Mouse (Mus musculus) intestine, embryonic 15.5 days (tissue): ENCODE measurements around the gene Slc16a6. TPM values are rescaled to one million over a fixed set of nuclear protein-coding genes. Genes with fewer than 3 reads are reported as not detected.

Experiments used
- ATAC-seq: fragments of 200-750 bp; cut with Nextera tagmentation; 2 replicates; pipeline ENCODE4 v1.8.0; 2017; ENCODE audit warnings: moderate TSS enrichment, moderate library complexity
- H3K27ac ChIP-seq: fragments of 300-500 bp; sonication (generic); 2 replicates; pipeline ENCODE4 v1.5.1; 2015; ENCODE audit warnings: mild to moderate bottlenecking, inconsistent platforms
- H3K27me3 ChIP-seq: fragments of 300-500 bp; sonication (generic); replicated peaks from 2 replicates; pipeline ENCODE4 v1.6.1; 2015; ENCODE audit warnings: inconsistent platforms
- H3K36me3 ChIP-seq: fragments of 300-500 bp; sonication (generic); 2 replicates; pipeline ENCODE4 v1.6.1; 2015; ENCODE audit warnings: inconsistent platforms
- H3K4me1 ChIP-seq: fragments of 300-500 bp; sonication (generic); replicated peaks from 2 replicates; pipeline ENCODE4 v1.6.1; 2015; ENCODE audit warnings: inconsistent platforms
- H3K4me2 ChIP-seq: fragments of 300-500 bp; sonication (generic); replicated peaks from 2 replicates; pipeline ENCODE4 v1.6.1; 2015; ENCODE audit warnings: mild to moderate bottlenecking, inconsistent platforms
- H3K4me3 ChIP-seq: fragments of 300-500 bp; sonication (generic); replicated peaks from 2 replicates; pipeline ENCODE4 v1.5.1; 2015; ENCODE audit warnings: inconsistent platforms
- H3K9ac ChIP-seq: fragments of 300-500 bp; sonication (generic); 2 replicates; pipeline ENCODE4 v1.6.1; 2015; ENCODE audit warnings: inconsistent platforms
- H3K9me3 ChIP-seq: fragments of 300-500 bp; sonication (generic); 2 replicates; pipeline ENCODE4 v1.6.1; 2016; ENCODE audit warnings: inconsistent platforms
- WGBS: fragments of 180-500 bp; shearing (Covaris S2); methylation state at CpG from one replicate; pipeline ENCODE4 v1.1.7; 2015; 5-methylcytosine and 5-hydroxymethylcytosine counted together
- polyA plus RNA-seq: library from polyadenylated mRNA; unstranded; fragments of >200 nt; fragmentation: Nextera tagmentation; extraction: Ambion mirVana; gene quantifications from 2 replicates; pipeline ENCODE4 v1.2.1, GENCODE M21; 2015

Gene Slc16a6
- polyA plus RNA-seq, result 15.4 and 16.6 TPM in 2 replicates

DNA sequence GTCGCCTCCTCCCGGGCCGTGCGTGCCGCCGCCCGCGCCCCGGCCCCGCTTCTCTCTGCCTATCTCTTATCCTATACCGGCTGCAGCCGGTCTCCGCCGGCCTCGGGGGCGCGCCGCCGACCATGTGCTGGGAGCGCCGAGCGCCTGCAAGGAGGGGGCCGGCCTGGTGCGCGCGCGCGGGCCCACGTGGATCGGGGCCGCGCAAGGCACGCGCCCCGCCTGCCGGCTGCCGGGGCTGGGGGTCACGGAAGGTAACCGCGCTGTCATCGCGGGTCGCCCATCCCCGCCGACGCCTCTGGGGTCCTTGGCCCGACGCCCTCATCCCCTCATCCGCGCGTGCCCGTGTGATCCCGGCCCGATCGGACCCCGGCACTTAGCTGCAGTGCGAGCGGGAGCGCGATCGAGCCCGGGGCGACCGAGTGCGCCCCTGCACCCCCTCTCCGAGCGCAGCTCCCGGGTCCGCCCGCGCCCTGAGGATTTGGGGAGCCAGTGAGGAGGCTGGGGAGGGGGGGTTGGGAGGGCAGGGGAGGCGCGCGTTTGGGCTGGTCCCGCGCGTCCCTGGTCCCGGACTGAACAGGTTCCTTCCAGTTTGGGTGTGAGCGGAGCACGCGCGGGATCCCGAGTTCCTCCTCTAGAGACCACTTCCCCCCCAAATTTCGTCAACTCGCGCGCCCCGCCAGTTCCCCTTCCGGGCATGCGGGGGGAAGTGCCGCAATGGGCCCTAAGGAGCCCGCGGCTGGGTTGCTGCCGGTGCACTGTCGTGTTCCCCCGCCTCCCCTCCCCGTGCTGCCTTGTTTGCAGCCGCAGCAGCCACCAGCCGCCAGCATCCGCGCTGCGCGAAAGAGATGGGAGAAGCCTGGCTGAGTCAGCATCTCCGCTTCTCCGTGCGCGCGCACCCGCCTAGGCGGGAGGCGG lies at the start of gene Slc16a6, which contains the start of gene Arsg:
TSS of gene Slc16a6 (minus strand) at position 428 of the 915 bp plus-strand sequence.
TSS of gene Arsg (plus strand) at position 204 of the 915 bp plus-strand sequence.
- ATAC-seq, result peak; percentile 93
- Histone ChIP-seq H3K9me3 (no peaks in the 10 kb centered on the region), H3K36me3 (no peaks in the 10 kb centered on the region), H3K27ac (peak within 1 kb of the TSS; percentile 92), H3K4me1 (peaks cover 11% of the 10 kb centered on the region), H3K27me3 (no peaks in the 10 kb centered on the region), H3K9ac (peak within 1 kb of the TSS; percentile 87), H3K4me2 (peak within 1 kb of the TSS; percentile 93), H3K4me3 (peak within 1 kb of the TSS; percentile 80)
- WGBS, result under 1% methylated on average over 108 of the region's 111 CpGs

DNA sequence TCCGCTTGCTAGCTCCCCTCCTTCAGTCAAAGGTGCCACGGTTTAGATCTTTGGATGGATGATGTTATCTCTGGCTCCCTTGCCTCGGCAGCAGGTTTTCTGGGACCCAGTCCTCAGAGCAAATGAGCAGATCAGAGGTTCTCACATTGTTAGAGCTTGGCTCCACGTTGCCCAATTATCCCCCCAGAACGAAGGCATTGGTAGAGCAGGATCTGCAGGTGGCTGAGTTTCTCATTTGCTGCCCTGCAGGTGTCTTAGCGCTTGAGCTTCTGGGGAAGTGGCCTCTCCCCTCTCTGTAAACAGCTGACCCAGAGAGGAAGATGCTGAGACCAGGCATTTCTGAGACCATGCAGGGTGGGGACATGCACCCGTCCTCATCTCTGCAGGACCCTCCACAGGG lies 47.6 kb upstream of the Slc16a6 start:
- Histone ChIP-seq H3K4me3 (no peak overlapping the region), H3K4me2 (no peak overlapping the region), H3K27me3 (no peaks in the 10 kb centered on the region), H3K4me1 (no peaks in the 10 kb centered on the region), H3K36me3 (no peaks in the 10 kb centered on the region), H3K27ac (no peak overlapping the region), H3K9ac (no peak overlapping the region), H3K9me3 (no peaks in the 10 kb centered on the region)
- ATAC-seq, result no peak
- WGBS, result 31% methylated on average over 7 of the region's 7 CpGs

DNA sequence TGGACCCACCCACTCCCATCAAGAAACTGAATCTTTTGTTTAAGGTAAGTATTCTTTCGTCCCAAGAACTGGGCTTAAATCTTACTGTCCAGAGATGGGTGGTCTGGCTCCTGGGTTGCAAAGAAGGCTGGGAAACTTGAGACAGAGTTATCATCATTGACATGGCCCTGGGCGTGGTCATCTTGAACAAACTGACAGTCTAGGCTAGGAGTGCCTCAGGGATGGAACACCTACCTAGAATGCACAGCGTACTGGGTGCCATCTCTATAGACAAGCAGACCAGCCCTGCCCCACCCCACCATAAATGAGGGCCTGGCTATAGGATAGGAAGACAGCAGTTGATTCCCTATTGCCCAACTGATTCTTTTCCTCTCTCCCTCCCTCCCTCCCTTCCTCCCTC lies 44.4 kb upstream of the Slc16a6 start:
- no peaks in the 10 kb centered on the region for H3K4me1 ChIP-seq
- H3K4me2 ChIP-seq, result no peak overlapping the region
- no peak overlapping the region for H3K4me3 ChIP-seq
- H3K9me3 ChIP-seq, result no peaks in the 10 kb centered on the region
- no peaks in the 10 kb centered on the region for H3K27me3 ChIP-seq
- no peaks in the 10 kb centered on the region for H3K36me3 ChIP-seq
- no peak overlapping the region for H3K27ac ChIP-seq
- peak; percentile 50; the same call in 1 of the 2 replicates for ATAC-seq
- 77% methylated on average over 3 of the region's 3 CpGs for WGBS
- H3K9ac ChIP-seq, result no peak overlapping the region

DNA sequence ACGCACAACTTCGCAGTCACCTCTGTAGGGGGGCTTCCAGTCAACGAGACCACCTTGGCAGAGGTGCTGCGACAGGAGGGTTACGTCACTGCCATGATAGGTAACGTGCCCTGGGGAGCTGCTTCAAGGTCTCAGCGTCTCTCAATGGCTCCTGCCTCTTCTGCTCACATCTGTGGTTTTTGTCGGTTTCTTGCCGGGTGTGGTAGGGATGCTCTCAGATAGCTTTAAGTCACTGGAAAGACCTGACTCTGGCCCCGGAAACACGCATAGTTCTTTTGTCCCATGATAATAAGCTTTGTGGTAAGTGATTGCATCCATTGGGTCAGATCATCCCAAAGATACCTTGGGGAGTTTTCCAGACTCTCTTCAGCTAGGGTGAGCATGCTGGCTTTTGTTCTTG lies 43.9 kb upstream of the Slc16a6 start:
- ATAC-seq, result no peak
- H3K4me1 ChIP-seq, result no peaks in the 10 kb centered on the region
- no peak overlapping the region for H3K4me2 ChIP-seq
- no peak overlapping the region for H3K27ac ChIP-seq
- H3K9me3 ChIP-seq, result no peaks in the 10 kb centered on the region
- no peaks in the 10 kb centered on the region for H3K27me3 ChIP-seq
- WGBS, result 92% methylated on average over 11 of the region's 11 CpGs
- no peak overlapping the region for H3K4me3 ChIP-seq
- H3K36me3 ChIP-seq, result no peaks in the 10 kb centered on the region
- H3K9ac ChIP-seq, result no peak overlapping the region

DNA sequence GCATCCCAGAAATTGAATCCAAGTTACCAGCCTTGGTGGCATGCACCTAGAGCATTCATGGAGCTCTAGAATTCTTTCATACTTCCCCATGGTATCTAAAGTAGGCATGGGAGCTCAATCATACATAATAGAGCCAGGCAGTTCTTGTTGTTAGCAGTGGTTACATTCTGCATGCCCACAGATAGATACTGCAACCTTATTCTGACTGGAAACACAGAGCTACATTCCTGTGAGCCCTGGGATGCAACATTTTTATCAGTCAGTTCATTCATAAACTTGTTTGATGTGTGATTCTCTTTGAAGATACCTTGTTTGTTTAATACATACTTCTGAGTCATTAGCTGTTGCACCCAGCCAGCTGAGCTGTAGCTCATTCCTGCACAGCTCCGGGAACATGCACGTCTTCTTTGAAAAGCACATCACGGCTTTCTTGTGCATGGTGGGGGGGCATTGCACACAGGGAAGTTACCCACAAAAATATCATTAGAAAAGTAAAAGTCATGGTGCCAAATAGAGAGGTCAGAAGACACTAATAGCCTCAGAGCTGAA lies 40.7 kb upstream of the Slc16a6 start:
- 35% methylated on average over 3 of the region's 3 CpGs for WGBS
- H3K4me1 ChIP-seq, result no peaks in the 10 kb centered on the region
- ATAC-seq, result peak; percentile 74
- no peaks in the 10 kb centered on the region for H3K27me3 ChIP-seq
- H3K4me2 ChIP-seq, result no peak overlapping the region
- H3K4me3 ChIP-seq, result no peak overlapping the region
- no peak overlapping the region for H3K27ac ChIP-seq
- no peak overlapping the region for H3K9ac ChIP-seq
- no peaks in the 10 kb centered on the region for H3K9me3 ChIP-seq
- H3K36me3 ChIP-seq, result no peaks in the 10 kb centered on the region

DNA sequence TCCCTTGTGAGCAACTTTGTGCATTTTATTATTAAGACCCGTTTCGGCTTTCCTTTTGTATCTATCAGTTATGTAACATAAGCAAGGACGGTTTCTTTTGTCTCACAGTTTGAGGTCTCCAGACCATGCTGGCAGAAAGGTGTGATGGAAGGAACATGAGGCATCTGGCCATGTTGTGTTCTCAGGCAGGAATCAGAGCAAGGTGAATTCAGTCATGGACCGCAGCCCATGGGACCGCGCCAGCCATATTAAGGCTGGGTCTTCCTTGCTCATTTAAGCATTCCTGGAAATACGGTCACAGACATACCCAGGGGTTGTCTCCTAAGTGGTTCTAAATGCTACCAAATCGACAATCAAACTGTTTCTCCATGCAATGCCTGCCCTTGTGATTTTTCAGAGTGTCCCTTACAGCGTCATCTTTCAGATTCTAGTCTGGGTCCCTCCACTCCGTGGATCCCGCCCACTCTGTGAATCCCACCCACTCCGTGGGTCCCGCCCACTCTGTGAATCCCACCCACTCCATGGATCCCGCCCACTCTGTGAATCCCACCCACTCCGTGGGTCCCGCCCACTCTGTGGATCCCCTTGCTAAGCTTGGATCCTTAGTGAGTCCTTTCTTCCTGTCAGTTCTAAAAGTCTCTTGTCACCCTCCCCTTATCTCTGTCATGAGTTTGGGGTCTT lies 39.7 kb upstream of the Slc16a6 start:
- no peaks in the 10 kb centered on the region for H3K4me1 ChIP-seq

DNA sequence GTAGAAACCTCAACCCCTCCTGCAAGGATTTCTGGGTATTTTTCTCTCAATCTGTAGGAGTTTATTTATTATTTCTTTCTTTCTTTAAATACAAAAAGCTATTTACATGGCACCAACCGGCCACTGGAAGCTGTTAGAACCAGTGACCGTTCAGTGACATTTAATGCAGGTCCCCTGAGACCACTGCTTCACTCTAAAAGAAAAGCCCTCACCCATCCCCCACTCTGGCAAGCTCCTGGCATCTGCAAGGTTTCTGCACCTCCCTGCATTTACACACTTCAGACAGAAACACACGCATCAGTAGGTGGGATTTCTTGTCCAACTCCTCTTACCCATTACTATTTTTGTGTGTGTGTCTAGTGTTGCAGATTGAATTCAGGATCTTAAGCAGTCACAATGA lies 33.7 kb upstream of the Slc16a6 start:
- no peaks in the 10 kb centered on the region for H3K27me3 ChIP-seq
- no peak overlapping the region for H3K9ac ChIP-seq
- H3K4me3 ChIP-seq, result no peak overlapping the region
- H3K27ac ChIP-seq, result no peak overlapping the region
- no peak for ATAC-seq
- no peak overlapping the region for H3K4me2 ChIP-seq
- no peaks in the 10 kb centered on the region for H3K4me1 ChIP-seq
- H3K9me3 ChIP-seq, result no peaks in the 10 kb centered on the region
- 57% methylated on average over 3 of the region's 3 CpGs for WGBS
- H3K36me3 ChIP-seq, result no peaks in the 10 kb centered on the region

More for the DNA sequence above, 39.7 kb upstream of the Slc16a6 start:
- 86% methylated on average over 16 of the region's 16 CpGs for WGBS
- no peaks in the 10 kb centered on the region for H3K9me3 ChIP-seq
- no peak overlapping the region for H3K27ac ChIP-seq
- H3K9ac ChIP-seq, result no peak overlapping the region
- no peaks in the 10 kb centered on the region for H3K27me3 ChIP-seq
- H3K4me2 ChIP-seq, result no peak overlapping the region
- no peaks in the 10 kb centered on the region for H3K36me3 ChIP-seq
- no peak for ATAC-seq
- no peak overlapping the region for H3K4me3 ChIP-seq

DNA sequence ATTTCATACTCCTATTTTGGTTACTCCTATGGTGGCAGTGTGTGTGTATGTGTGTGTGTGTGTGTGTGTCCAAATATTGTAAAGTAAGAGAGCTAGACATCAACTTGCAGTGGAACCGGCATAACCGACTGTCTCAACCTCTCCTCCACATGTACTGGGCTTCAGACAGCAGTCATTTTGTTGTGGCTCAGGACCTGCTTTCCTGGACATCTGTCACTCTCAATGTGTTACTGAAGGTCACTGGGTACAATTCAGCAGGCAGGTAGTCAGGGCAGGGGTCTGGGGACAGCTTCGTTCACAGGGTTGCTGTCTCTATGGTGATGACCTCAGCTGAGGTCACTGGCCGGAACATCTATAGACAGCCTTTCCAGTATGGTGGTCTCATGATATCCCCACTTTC lies 32.4 kb upstream of the Slc16a6 start:
- no peaks in the 10 kb centered on the region for H3K27me3 ChIP-seq
- H3K4me2 ChIP-seq, result no peak overlapping the region
- no peaks in the 10 kb centered on the region for H3K9me3 ChIP-seq
- H3K27ac ChIP-seq, result no peak overlapping the region
- H3K4me1 ChIP-seq, result no peaks in the 10 kb centered on the region
- H3K9ac ChIP-seq, result no peak overlapping the region
- no peaks in the 10 kb centered on the region for H3K36me3 ChIP-seq
- WGBS, result 89% methylated on average over 4 of the region's 4 CpGs
- H3K4me3 ChIP-seq, result no peak overlapping the region
- ATAC-seq, result no peak

DNA sequence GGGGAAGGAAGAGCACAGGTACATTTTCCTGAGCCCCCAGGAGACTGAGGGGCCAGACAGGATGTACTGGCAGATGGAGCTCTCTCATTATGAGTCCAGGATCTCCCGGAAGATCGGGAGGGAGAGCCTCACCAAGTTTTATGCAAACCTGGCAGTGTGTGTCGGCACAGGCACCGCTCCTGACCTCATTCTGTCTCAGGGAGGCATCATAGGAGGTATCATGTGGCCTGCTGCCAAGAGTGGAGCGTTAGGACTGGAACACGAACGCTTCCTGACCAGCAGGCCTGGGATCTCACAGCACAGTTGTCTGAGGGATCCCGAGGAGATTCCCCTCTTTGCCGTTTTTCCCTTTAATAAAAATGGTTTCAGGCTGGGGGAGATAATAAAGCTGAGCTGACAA lies 31.6 kb upstream of the Slc16a6 start:
- no peak overlapping the region for H3K27ac ChIP-seq
- no peaks in the 10 kb centered on the region for H3K4me1 ChIP-seq
- no peaks in the 10 kb centered on the region for H3K27me3 ChIP-seq
- WGBS, result 55% methylated on average over 9 of the region's 9 CpGs
- H3K4me2 ChIP-seq, result no peak overlapping the region
- H3K4me3 ChIP-seq, result no peak overlapping the region
- ATAC-seq, result no peak
- no peak overlapping the region for H3K9ac ChIP-seq
- H3K9me3 ChIP-seq, result no peaks in the 10 kb centered on the region
- H3K36me3 ChIP-seq, result no peaks in the 10 kb centered on the region

DNA sequence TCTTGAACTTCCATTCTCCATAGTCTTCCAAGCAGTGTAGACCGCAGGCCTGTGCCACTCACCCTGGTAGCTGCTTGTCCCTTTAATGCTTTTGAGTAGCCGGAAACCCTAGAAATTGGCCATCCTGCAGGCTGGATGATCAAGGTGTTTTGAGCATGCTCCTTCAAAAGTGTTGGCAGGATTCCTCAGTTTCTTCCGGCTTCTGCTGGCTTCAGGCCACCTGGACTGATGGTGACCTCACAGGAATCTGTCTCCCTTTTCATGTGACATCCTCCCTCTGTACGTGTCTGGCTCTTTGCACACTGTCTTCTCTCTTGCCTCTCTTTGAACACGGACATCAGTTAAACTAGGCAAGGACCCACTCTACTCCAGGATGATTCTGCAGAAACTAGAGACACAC lies 26.8 kb upstream of the Slc16a6 start:
- ATAC-seq, result no peak
- Histone ChIP-seq H3K27me3 (no peaks in the 10 kb centered on the region), H3K4me2 (no peak overlapping the region), H3K9ac (no peak overlapping the region), H3K4me1 (peaks cover 2% of the 10 kb centered on the region), H3K36me3 (no peaks in the 10 kb centered on the region), H3K9me3 (no peaks in the 10 kb centered on the region), H3K27ac (no peak overlapping the region), H3K4me3 (no peak overlapping the region)
- WGBS, result 83% methylated on average over 5 of the region's 5 CpGs

DNA sequence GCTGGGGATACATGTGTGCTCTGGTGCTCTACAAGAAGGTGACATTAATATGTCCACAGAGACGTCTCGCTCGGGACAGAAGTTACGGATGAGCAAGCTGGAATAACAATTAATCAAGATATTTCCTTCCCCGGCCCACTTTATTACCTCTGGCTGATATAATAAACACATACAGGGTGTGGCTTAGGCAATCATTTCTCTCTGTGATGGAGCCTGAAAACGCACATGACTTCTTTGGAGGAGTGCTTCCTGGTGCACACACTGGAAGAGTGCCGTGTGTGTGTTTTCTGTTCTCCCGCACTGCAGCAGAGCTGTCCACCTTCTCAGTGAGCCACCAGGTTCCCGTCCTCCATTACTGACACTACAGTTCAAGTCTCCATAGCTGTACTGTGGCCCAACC lies 24.6 kb upstream of the Slc16a6 start:
- Histone ChIP-seq H3K9me3 (no peaks in the 10 kb centered on the region), H3K36me3 (no peaks in the 10 kb centered on the region), H3K27ac (peak overlapping the region; percentile 63; the same call in 1 of the 2 replicates), H3K9ac (no peak overlapping the region), H3K4me2 (peak overlapping the region; percentile 20; the same call in 1 of the 2 replicates), H3K4me3 (no peak overlapping the region), H3K27me3 (no peaks in the 10 kb centered on the region), H3K4me1 (peaks cover 2% of the 10 kb centered on the region)
- 53% methylated on average over 9 of the region's 9 CpGs for WGBS
- ATAC-seq, result peak; percentile 73

DNA sequence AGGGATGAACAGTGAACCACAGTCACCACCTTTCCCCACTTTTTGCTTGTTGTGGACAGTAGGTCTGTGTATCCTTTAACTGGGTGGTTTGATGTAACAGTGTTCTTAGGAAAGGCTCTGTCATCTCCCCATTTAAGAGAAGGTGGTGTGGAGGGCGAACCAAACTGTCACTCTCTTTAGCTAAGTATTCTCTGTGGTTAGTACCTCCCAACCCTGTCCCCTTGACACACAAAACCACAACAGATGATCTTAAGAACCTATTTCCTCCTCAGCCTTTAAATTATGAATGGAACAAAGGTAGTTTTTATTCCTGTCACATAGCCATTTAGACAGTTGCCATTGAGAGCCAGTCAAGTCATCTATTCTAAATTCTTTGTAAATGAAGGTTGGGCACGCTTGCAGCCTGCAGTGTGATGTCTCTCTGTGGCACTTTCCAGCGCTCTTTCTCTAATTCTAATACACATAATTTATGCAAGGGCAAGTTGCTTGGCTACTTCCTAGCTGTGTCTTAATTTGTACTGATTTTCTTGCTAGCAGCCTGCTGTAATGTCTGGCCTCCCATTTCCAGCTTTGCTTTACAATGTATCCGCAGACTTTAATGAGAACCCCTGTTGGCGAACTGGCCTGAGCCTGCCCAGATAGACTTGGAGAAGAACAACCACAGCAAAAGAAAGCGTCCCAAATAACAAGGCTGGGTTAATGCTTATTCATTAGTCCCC lies 23.8 kb upstream of the Slc16a6 start:
- Histone ChIP-seq H3K9me3 (no peaks in the 10 kb centered on the region), H3K9ac (no peak overlapping the region), H3K36me3 (no peaks in the 10 kb centered on the region), H3K27ac (no peak overlapping the region), H3K4me1 (peaks cover 2% of the 10 kb centered on the region), H3K27me3 (no peaks in the 10 kb centered on the region), H3K4me2 (no peak overlapping the region), H3K4me3 (no peak overlapping the region)
- ATAC-seq, result no peak
- WGBS, result 81% methylated on average over 6 of the region's 6 CpGs
